Comparison of ENCODE assay signal across 8 mouse cellular contexts in the genomic region with DNA sequence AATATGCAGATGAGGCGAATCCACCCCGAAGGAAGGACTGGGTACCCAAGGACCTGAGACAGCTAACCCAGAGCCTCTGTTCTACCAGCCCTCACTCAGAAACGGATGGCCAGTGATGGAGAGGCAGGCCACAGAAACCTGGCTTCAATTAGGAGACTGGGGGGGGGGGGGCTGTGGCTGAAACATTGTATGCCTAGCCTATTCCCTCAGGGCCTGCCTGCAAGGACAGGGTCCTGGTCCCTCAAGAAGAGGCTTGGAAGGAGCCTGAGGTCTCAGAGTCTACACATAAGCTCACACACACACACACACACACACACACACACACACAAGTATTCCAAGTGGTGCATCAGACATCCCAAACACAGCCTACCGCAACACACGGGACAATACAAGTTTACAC. TPM values are rescaled to one million over a fixed set of nuclear protein-coding genes. Genes with fewer than 3 reads are reported as not detected.
DNase-seq lines count a peak whose midpoint lies in the region; ATAC-seq and TF ChIP-seq lines count a peak whose summit lies in the region.

No protein-coding gene starts in this region.

- no peak for DNase-seq in heart, postnatal 25 days (ENCODE audit: low spot score)
- no peak for DNase-seq in limb, embryonic 14.5 days (ENCODE audit: low spot score)
- no peak for DNase-seq in urinary bladder, adult 2 months (ENCODE audit: low spot score)

- H3K4me2 ChIP-seq in heart, embryonic 12.5 days, result peak overlapping the region; percentile 60
- H3K4me2 ChIP-seq in midbrain, embryonic 12.5 days (replicated peaks), result no peak overlapping the region
- H3K4me2 ChIP-seq in midbrain, embryonic 16.5 days (ENCODE audit: low read length), result no peak overlapping the region
- peak overlapping the region; percentile 74 for H3K4me2 ChIP-seq in limb, embryonic 14.5 days (replicated peaks; ENCODE audit: low read depth, low read length, severe bottlenecking)

- no peak for ATAC-seq in heart, embryonic 12.5 days (ENCODE audit: insufficient number of reproducible peaks, low FRiP score)
- ATAC-seq in midbrain, embryonic 12.5 days (ENCODE audit: low FRiP score, low read depth), result no peak
- ATAC-seq in midbrain, embryonic 16.5 days, result no peak
- no peak; the same call in 1 of the 2 replicates for ATAC-seq in limb, embryonic 14.5 days (ENCODE audit: low FRiP score, low read depth)
- no peak for ATAC-seq in frontal cortex, adult (ENCODE audit: low TSS enrichment)
- no peak for ATAC-seq in megakaryocyte-erythroid progenitor cell, adult 5-6 weeks (replicated peaks; ENCODE audit: low FRiP score, low TSS enrichment, poor library complexity, severe bottlenecking)

- H3K36me3 ChIP-seq in heart, embryonic 12.5 days, result no peaks in the 10 kb centered on the region
- no peaks in the 10 kb centered on the region for H3K36me3 ChIP-seq in midbrain, embryonic 12.5 days
- no peaks in the 10 kb centered on the region for H3K36me3 ChIP-seq in midbrain, embryonic 16.5 days (ENCODE audit: control insufficient read depth, insufficient read depth, low read length)
- peaks cover 19% of the 10 kb centered on the region for H3K36me3 ChIP-seq in limb, embryonic 14.5 days (ENCODE audit: control insufficient read depth, insufficient read depth, low read length)

- H3K27ac ChIP-seq in heart, embryonic 12.5 days (ENCODE audit: poor library complexity, severe bottlenecking), result peak overlapping the region; percentile 28
- peak overlapping the region; percentile 52; the same call in 1 of the 2 replicates for H3K27ac ChIP-seq in midbrain, embryonic 12.5 days (replicated peaks)
- no peak overlapping the region for H3K27ac ChIP-seq in midbrain, embryonic 16.5 days (ENCODE audit: low read length)
- peak overlapping the region; percentile 90 for H3K27ac ChIP-seq in limb, embryonic 14.5 days (replicated peaks; ENCODE audit: low read depth, low read length)

- peaks cover 33% of the 10 kb centered on the region for H3K27me3 ChIP-seq in heart, embryonic 12.5 days (replicated peaks)
- H3K27me3 ChIP-seq in midbrain, embryonic 12.5 days, result peaks cover 36% of the 10 kb centered on the region
- H3K27me3 ChIP-seq in midbrain, embryonic 16.5 days (ENCODE audit: control insufficient read depth, insufficient read depth, low read depth, low read length), result no peaks in the 10 kb centered on the region
- no peaks in the 10 kb centered on the region for H3K27me3 ChIP-seq in limb, embryonic 14.5 days (ENCODE audit: control insufficient read depth, insufficient read depth, low read length)

- TF ChIP-seq POLR2A in limb, embryonic 14.5 days (IDR thresholded peaks at IDR 0.05; ENCODE audit: borderline replicate concordance, extremely low read depth, insufficient read depth, insufficient read length), result no peak

- H3K4me3 ChIP-seq in heart, embryonic 12.5 days, result peak overlapping the region; percentile 40
- H3K4me3 ChIP-seq in midbrain, embryonic 12.5 days, result 0 out of 2 replicates have a peak overlapping the region, but pooled peaks have one; percentile 9
- no peak overlapping the region for H3K4me3 ChIP-seq in midbrain, embryonic 16.5 days (ENCODE audit: low read depth, low read length)
- peak overlapping the region; percentile 63 for H3K4me3 ChIP-seq in limb, embryonic 14.5 days (replicated peaks; ENCODE audit: low read length)

- peak overlapping the region; percentile 64 for H3K9ac ChIP-seq in heart, embryonic 12.5 days
- peak overlapping the region; percentile 21; the same call in 1 of the 2 replicates for H3K9ac ChIP-seq in midbrain, embryonic 12.5 days (replicated peaks)
- H3K9ac ChIP-seq in midbrain, embryonic 16.5 days (ENCODE audit: low read depth, low read length), result no peak overlapping the region
- H3K9ac ChIP-seq in limb, embryonic 14.5 days (ENCODE audit: low read depth, low read length, severe bottlenecking), result peak overlapping the region; percentile 66

- 34% methylated on average over 5 of the region's 5 CpGs for WGBS in heart, embryonic 12.5 days
- WGBS in midbrain, embryonic 12.5 days, result 54% methylated on average over 5 of the region's 5 CpGs
- WGBS in midbrain, embryonic 16.5 days, result 54% methylated on average over 5 of the region's 5 CpGs
- 7% methylated on average over 5 of the region's 5 CpGs for WGBS in limb, embryonic 14.5 days

- peaks cover 36% of the 10 kb centered on the region for H3K4me1 ChIP-seq in heart, embryonic 12.5 days (replicated peaks)
- H3K4me1 ChIP-seq in midbrain, embryonic 12.5 days, result peaks cover 23% of the 10 kb centered on the region
- H3K4me1 ChIP-seq in midbrain, embryonic 16.5 days (ENCODE audit: control insufficient read depth, insufficient read depth, low read length), result no peaks in the 10 kb centered on the region
- H3K4me1 ChIP-seq in limb, embryonic 14.5 days (ENCODE audit: control insufficient read depth, insufficient read depth, low read length), result peaks cover 35% of the 10 kb centered on the region

- intact Hi-C loops in heart, postnatal 25 days (cut with DNase I), result no loop called here

- no peaks in the 10 kb centered on the region for H3K9me3 ChIP-seq in heart, embryonic 12.5 days (replicated peaks)
- H3K9me3 ChIP-seq in midbrain, embryonic 12.5 days, result no peaks in the 10 kb centered on the region
- H3K9me3 ChIP-seq in midbrain, embryonic 16.5 days (replicated peaks; ENCODE audit: control insufficient read depth, low read length, poor library complexity, severe bottlenecking), result no peaks in the 10 kb centered on the region
- H3K9me3 ChIP-seq in limb, embryonic 14.5 days (ENCODE audit: control insufficient read depth, low read length), result no peaks in the 10 kb centered on the region

RNA-seq across cellular contexts. Expression of a gene that starts 0.6 kb away (rescaled TPM):
- polyA plus RNA-seq in heart, embryonic 12.5 days (2016; fragmentation: Nextera tagmentation; extraction: Ambion mirVana), result 13.0 and 13.4 TPM in 2 replicates
- 1 to 10 TPM; 6.7 to 7.3 TPM for total RNA-seq in heart, postnatal 25 days (2021)
- polyA plus RNA-seq in midbrain, embryonic 12.5 days (2016; fragmentation: Nextera tagmentation; extraction: Ambion mirVana), result 19.1 and 26.4 TPM in 2 replicates
- 4.8 and 5.0 TPM in 2 replicates for polyA plus RNA-seq in midbrain, embryonic 16.5 days (2015; fragmentation: Nextera tagmentation; extraction: Ambion mirVana)
- 86.0 and 118 TPM in 2 replicates for polyA plus RNA-seq in limb, embryonic 14.5 days (2012; rRNA removed)
- polyA plus RNA-seq in limb, embryonic 14.5 days (2014; fragmentation: Nextera tagmentation; extraction: Ambion mirVana), result 107 and 117 TPM in 2 replicates
- 0.46 TPM in 1 of 2 replicates, not detected in the other for total RNA-seq in megakaryocyte-erythroid progenitor cell, adult 5-6 weeks (2014; fragmentation: Nextera tagmentation)
- total RNA-seq in megakaryocyte-erythroid progenitor cell, adult 5-6 weeks (2017), result not detected in 2 replicates
- 42.0 and 42.1 TPM in 2 replicates for polyA plus RNA-seq in urinary bladder, adult 2 months (2012; rRNA removed)

RNA-seq across cellular contexts. Expression of a gene that starts 27.1 kb away (rescaled TPM):
- polyA plus RNA-seq in heart, embryonic 12.5 days (2016; fragmentation: Nextera tagmentation; extraction: Ambion mirVana), result 111 and 112 TPM in 2 replicates
- total RNA-seq in heart, postnatal 25 days (2021), result 100 to 1,000 TPM; 164 to 165 TPM
- polyA plus RNA-seq in midbrain, embryonic 12.5 days (2016; fragmentation: Nextera tagmentation; extraction: Ambion mirVana), result 113 and 117 TPM in 2 replicates
- polyA plus RNA-seq in midbrain, embryonic 16.5 days (2015; fragmentation: Nextera tagmentation; extraction: Ambion mirVana), result 77.8 and 84.5 TPM in 2 replicates
- 80.8 and 85.4 TPM in 2 replicates for polyA plus RNA-seq in limb, embryonic 14.5 days (2012; rRNA removed)
- 102 and 106 TPM in 2 replicates for polyA plus RNA-seq in limb, embryonic 14.5 days (2014; fragmentation: Nextera tagmentation; extraction: Ambion mirVana)
- 80.5 and 81.0 TPM in 2 replicates for total RNA-seq in megakaryocyte-erythroid progenitor cell, adult 5-6 weeks (2014; fragmentation: Nextera tagmentation)
- total RNA-seq in megakaryocyte-erythroid progenitor cell, adult 5-6 weeks (2017), result 63.1 and 68.9 TPM in 2 replicates
- 214 and 229 TPM in 2 replicates for polyA plus RNA-seq in urinary bladder, adult 2 months (2012; rRNA removed)

RNA-seq across cellular contexts. Expression of a gene that starts 27.4 kb away (rescaled TPM):
- 44.4 and 50.1 TPM in 2 replicates for polyA plus RNA-seq in heart, embryonic 12.5 days (2016; fragmentation: Nextera tagmentation; extraction: Ambion mirVana)
- 10 to 100 TPM; 14.1 to 17.1 TPM for total RNA-seq in heart, postnatal 25 days (2021)
- 80.7 and 81.6 TPM in 2 replicates for polyA plus RNA-seq in midbrain, embryonic 12.5 days (2016; fragmentation: Nextera tagmentation; extraction: Ambion mirVana)
- polyA plus RNA-seq in midbrain, embryonic 16.5 days (2015; fragmentation: Nextera tagmentation; extraction: Ambion mirVana), result 39.8 and 47.5 TPM in 2 replicates
- 56.8 and 57.3 TPM in 2 replicates for polyA plus RNA-seq in limb, embryonic 14.5 days (2012; rRNA removed)
- polyA plus RNA-seq in limb, embryonic 14.5 days (2014; fragmentation: Nextera tagmentation; extraction: Ambion mirVana), result 41.7 and 45.8 TPM in 2 replicates
- total RNA-seq in megakaryocyte-erythroid progenitor cell, adult 5-6 weeks (2014; fragmentation: Nextera tagmentation), result 46.6 and 48.1 TPM in 2 replicates
- total RNA-seq in megakaryocyte-erythroid progenitor cell, adult 5-6 weeks (2017), result 38.6 and 45.5 TPM in 2 replicates
- 17.0 and 22.8 TPM in 2 replicates for polyA plus RNA-seq in urinary bladder, adult 2 months (2012; rRNA removed)

RNA-seq across cellular contexts. Expression of a gene that starts 32.8 kb away (rescaled TPM):
- 0.51 and 0.72 TPM in 2 replicates for polyA plus RNA-seq in heart, embryonic 12.5 days (2016; fragmentation: Nextera tagmentation; extraction: Ambion mirVana)
- total RNA-seq in heart, postnatal 25 days (2021), result 1 to 10 TPM; 2.4 to 3.6 TPM
- polyA plus RNA-seq in midbrain, embryonic 12.5 days (2016; fragmentation: Nextera tagmentation; extraction: Ambion mirVana), result 1.1 and 1.4 TPM in 2 replicates
- polyA plus RNA-seq in midbrain, embryonic 16.5 days (2015; fragmentation: Nextera tagmentation; extraction: Ambion mirVana), result 1.6 and 2.0 TPM in 2 replicates
- 4.0 and 4.6 TPM in 2 replicates for polyA plus RNA-seq in limb, embryonic 14.5 days (2012; rRNA removed)
- 4.9 and 5.4 TPM in 2 replicates for polyA plus RNA-seq in limb, embryonic 14.5 days (2014; fragmentation: Nextera tagmentation; extraction: Ambion mirVana)
- 66.0 and 87.7 TPM in 2 replicates for total RNA-seq in megakaryocyte-erythroid progenitor cell, adult 5-6 weeks (2014; fragmentation: Nextera tagmentation)
- 27.4 and 30.2 TPM in 2 replicates for total RNA-seq in megakaryocyte-erythroid progenitor cell, adult 5-6 weeks (2017)
- 8.2 and 10.4 TPM in 2 replicates for polyA plus RNA-seq in urinary bladder, adult 2 months (2012; rRNA removed)

Comparison
In these comparisons a context has a peak if more than half of its experiments do, and no peak if none do; other contexts are left out.
1. H3K4me2 ChIP-seq: peak in heart, embryonic 12.5 days (single experiment) and limb, embryonic 14.5 days (single experiment); none in midbrain, embryonic 12.5 days (single experiment) and midbrain, embryonic 16.5 days (single experiment).